Mouse (Mus musculus): ENCODE measurements around the gene Frmd4b. TPM values are rescaled to one million over a fixed set of nuclear protein-coding genes. Genes with fewer than 3 reads are reported as not detected.

Gene Frmd4b
- polyA plus RNA-seq, 1 experiment from 2014 or later, result 38.2 TPM

DNA sequence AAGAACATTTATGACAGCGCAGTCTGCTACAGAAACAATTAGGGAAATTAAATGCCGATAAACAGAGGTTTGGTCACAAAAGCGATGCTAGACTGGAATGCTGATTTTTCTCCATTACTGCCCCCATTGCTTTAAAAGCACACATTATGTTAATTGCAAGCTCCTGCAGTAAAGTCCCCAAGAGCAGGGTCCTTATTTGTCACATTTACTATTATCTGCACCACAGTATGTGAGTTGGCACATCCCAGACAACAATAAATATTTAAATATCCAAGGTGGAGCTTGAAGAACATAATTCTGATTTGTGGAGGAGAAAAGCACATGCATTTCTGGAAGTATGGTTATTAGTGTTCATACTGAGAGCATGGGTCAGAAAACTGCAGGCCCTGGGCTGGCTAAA is 64.8 kb downstream of the Frmd4b start:
- Histone ChIP-seq H3K36me3 (ENCODE audit: control insufficient read depth, insufficient read depth, low read length) (no peaks in the 10 kb centered on the region), H3K27ac (ENCODE audit: low read depth, low read length) (peak overlapping the region; percentile 58; the same call in 1 of the 2 replicates), H3K4me3 (ENCODE audit: low read depth, low read length) (no peak overlapping the region), H3K4me1 (ENCODE audit: control insufficient read depth, insufficient read depth, low read length) (peaks cover 46% of the 10 kb centered on the region), H3K27me3 (replicated peaks; ENCODE audit: control insufficient read depth, insufficient read depth, low read length) (no peaks in the 10 kb centered on the region), H3K4me2 (ENCODE audit: low read length) (no peak overlapping the region), H3K9ac (ENCODE audit: low read length) (no peak overlapping the region), H3K9me3 (replicated peaks; ENCODE audit: control insufficient read depth, low read length) (no peaks in the 10 kb centered on the region)
- peak; percentile 53 for DNase-seq (ENCODE audit: low spot score)
- 46% methylated on average over 3 of the region's 3 CpGs for WGBS
- ATAC-seq, result 0 out of 2 replicates have a peak, but pooled peaks have one; percentile 21

GRCm38 (mm10) chr6:97551884-97552283 is 65.5 kb downstream of the Frmd4b start:
- Histone ChIP-seq H3K9me3 (replicated peaks; ENCODE audit: control insufficient read depth, low read length) (no peaks in the 10 kb centered on the region), H3K27me3 (replicated peaks; ENCODE audit: control insufficient read depth, insufficient read depth, low read length) (no peaks in the 10 kb centered on the region), H3K4me3 (ENCODE audit: low read depth, low read length) (no peak overlapping the region), H3K4me2 (ENCODE audit: low read length) (peak overlapping the region; percentile 16; the same call in 1 of the 2 replicates), H3K27ac (ENCODE audit: low read depth, low read length) (peak overlapping the region; percentile 58; the same call in 1 of the 2 replicates), H3K9ac (ENCODE audit: low read length) (peak overlapping the region; percentile 33; the same call in 1 of the 2 replicates), H3K4me1 (ENCODE audit: control insufficient read depth, insufficient read depth, low read length) (peaks cover 42% of the 10 kb centered on the region), H3K36me3 (ENCODE audit: control insufficient read depth, insufficient read depth, low read length) (no peaks in the 10 kb centered on the region)
- DNase-seq (ENCODE audit: low spot score) (peak; percentile 56), ATAC-seq (no peak; the same call in 1 of the 2 replicates)
- WGBS, result 46% methylated on average over 8 of the region's 8 CpGs

DNA sequence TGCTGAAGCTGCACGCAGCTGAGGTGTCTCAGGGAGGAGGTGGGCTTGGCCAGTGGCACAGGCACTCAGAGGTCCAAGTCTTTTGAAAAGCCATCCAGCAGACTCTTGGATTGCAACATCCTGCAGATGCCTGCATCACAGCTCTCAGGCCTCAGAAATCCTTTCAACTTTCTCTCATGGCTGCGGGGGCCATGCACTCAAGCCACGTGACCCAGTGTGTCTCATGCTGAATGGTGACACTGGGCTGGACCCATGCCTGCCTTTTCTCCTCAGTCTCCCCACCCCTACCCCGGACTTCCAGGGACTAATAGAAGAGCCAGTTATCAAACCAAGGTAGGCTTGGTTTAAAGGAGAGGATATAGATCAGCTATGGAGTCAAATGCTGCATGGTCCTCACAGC is 66.2 kb downstream of the Frmd4b start:
- peaks cover 35% of the 10 kb centered on the region for H3K4me1 ChIP-seq (ENCODE audit: control insufficient read depth, insufficient read depth, low read length)
- no peaks in the 10 kb centered on the region for H3K36me3 ChIP-seq (ENCODE audit: control insufficient read depth, insufficient read depth, low read length)
- H3K4me2 ChIP-seq (ENCODE audit: low read length), result no peak overlapping the region
- no peaks in the 10 kb centered on the region for H3K9me3 ChIP-seq (replicated peaks; ENCODE audit: control insufficient read depth, low read length)
- 90% methylated on average over 4 of the region's 4 CpGs for WGBS
- DNase-seq (ENCODE audit: low spot score), result no peak
- no peak overlapping the region for H3K4me3 ChIP-seq (ENCODE audit: low read depth, low read length)
- no peak overlapping the region for H3K9ac ChIP-seq (ENCODE audit: low read length)
- H3K27ac ChIP-seq (ENCODE audit: low read depth, low read length), result no peak overlapping the region
- no peaks in the 10 kb centered on the region for H3K27me3 ChIP-seq (replicated peaks; ENCODE audit: control insufficient read depth, insufficient read depth, low read length)
- ATAC-seq, result no peak

DNA sequence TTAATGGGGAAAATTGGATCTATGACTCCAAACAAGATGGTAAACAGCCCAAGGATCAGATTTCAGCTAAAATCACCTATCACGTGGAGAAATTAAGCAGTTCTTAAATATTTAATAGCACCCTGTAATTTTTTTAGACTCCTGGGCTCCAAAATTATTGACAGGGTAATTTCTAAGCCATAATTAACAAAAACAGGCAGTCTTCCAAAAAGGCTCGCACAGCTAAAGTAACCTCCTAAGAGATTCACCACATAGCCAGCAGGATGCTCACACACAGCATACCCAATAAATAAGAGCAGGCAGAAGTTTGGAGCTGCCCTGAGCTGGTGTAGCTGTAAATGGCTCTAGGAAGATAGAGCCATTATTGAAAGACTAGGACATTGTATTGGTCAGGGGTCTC is 76.9 kb downstream of the Frmd4b start:
- Histone ChIP-seq H3K9me3 (replicated peaks; ENCODE audit: control insufficient read depth, low read length) (no peaks in the 10 kb centered on the region), H3K4me3 (ENCODE audit: low read depth, low read length) (no peak overlapping the region), H3K9ac (ENCODE audit: low read length) (no peak overlapping the region), H3K36me3 (ENCODE audit: control insufficient read depth, insufficient read depth, low read length) (no peaks in the 10 kb centered on the region), H3K27me3 (replicated peaks; ENCODE audit: control insufficient read depth, insufficient read depth, low read length) (no peaks in the 10 kb centered on the region), H3K4me1 (ENCODE audit: control insufficient read depth, insufficient read depth, low read length) (peaks cover 9% of the 10 kb centered on the region), H3K4me2 (ENCODE audit: low read length) (no peak overlapping the region), H3K27ac (ENCODE audit: low read depth, low read length) (peak overlapping the region; percentile 10; the same call in 1 of the 2 replicates)
- WGBS, result 61% methylated on average over 2 of the region's 2 CpGs
- DNase-seq (ENCODE audit: low spot score) (peak; percentile 61), ATAC-seq (no peak)

DNA sequence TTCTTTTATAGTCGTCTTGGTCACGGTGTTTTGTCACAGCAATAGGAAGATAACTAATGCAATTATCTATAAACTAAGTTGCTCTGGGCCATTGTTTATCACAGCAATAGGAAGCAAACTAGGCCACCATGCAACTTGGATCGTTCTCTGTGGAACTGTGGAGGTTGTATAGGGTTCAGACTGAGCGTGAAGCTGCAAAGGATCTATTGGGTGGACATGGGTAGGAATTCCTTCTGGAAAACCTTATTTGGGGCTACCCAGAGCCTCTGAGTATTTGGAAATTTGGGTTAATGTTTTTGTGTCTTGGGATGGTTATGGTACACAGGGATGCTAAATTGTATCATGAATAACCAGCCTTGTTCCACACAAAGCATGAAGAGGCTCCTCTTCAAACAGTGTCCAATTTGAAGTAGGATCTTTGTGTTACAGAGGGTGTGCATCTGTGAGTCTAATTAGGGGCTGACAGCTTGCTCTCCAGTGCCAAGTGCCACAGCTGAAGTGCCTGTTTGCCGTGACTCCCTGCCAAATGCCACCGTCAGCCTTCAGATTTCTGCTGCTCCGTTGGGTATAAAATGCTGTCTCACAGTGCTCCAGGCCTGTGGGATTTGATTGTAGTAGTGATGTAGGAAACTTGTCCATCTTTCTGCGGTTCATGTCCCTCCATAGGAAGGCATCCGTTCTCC is 81.4 kb downstream of the Frmd4b start:
- peak; percentile 94 for ATAC-seq
- peak overlapping the region; percentile 91 for H3K27ac ChIP-seq (ENCODE audit: low read depth, low read length)
- 33% methylated on average over 9 of the region's 9 CpGs for WGBS

GRCm38 (mm10) chr6:97531043-97531442 is 86.3 kb downstream of the Frmd4b start:
- Histone ChIP-seq H3K4me3 (ENCODE audit: low read depth, low read length) (no peak overlapping the region), H3K27ac (ENCODE audit: low read depth, low read length) (no peak overlapping the region)

More for the DNA sequence above, 81.4 kb downstream of the Frmd4b start:
- H3K4me2 ChIP-seq (ENCODE audit: low read length), result no peak overlapping the region
- H3K4me1 ChIP-seq (ENCODE audit: control insufficient read depth, insufficient read depth, low read length), result peaks cover 10% of the 10 kb centered on the region
- peak; percentile 95 for DNase-seq (ENCODE audit: low spot score)
- no peaks in the 10 kb centered on the region for H3K9me3 ChIP-seq (replicated peaks; ENCODE audit: control insufficient read depth, low read length)
- no peaks in the 10 kb centered on the region for H3K36me3 ChIP-seq (ENCODE audit: control insufficient read depth, insufficient read depth, low read length)
- no peak overlapping the region for H3K4me3 ChIP-seq (ENCODE audit: low read depth, low read length)
- no peak overlapping the region for H3K9ac ChIP-seq (ENCODE audit: low read length)
- H3K27me3 ChIP-seq (replicated peaks; ENCODE audit: control insufficient read depth, insufficient read depth, low read length), result no peaks in the 10 kb centered on the region

GRCm38 (mm10) chr6:97528961-97529680 is 88.2 kb downstream of the Frmd4b start:
- ATAC-seq (peak; percentile 81), DNase-seq (ENCODE audit: low spot score) (peak; percentile 80)
- no peak overlapping the region for H3K4me3 ChIP-seq (ENCODE audit: low read depth, low read length)
- H3K27ac ChIP-seq (ENCODE audit: low read depth, low read length), result peak overlapping the region; percentile 46; the same call in 1 of the 2 replicates
- H3K4me1 ChIP-seq (ENCODE audit: control insufficient read depth, insufficient read depth, low read length), result peaks cover 17% of the 10 kb centered on the region
- H3K27me3 ChIP-seq (replicated peaks; ENCODE audit: control insufficient read depth, insufficient read depth, low read length), result no peaks in the 10 kb centered on the region
- WGBS, result 24% methylated on average over 15 of the region's 15 CpGs
- H3K36me3 ChIP-seq (ENCODE audit: control insufficient read depth, insufficient read depth, low read length), result no peaks in the 10 kb centered on the region
- H3K9ac ChIP-seq (ENCODE audit: low read length), result no peak overlapping the region
- H3K9me3 ChIP-seq (replicated peaks; ENCODE audit: control insufficient read depth, low read length), result no peaks in the 10 kb centered on the region
- H3K4me2 ChIP-seq (ENCODE audit: low read length), result peak overlapping the region; percentile 7; the same call in 1 of the 2 replicates

More at GRCm38 (mm10) chr6:97531043-97531442, 86.3 kb downstream of the Frmd4b start:
- Histone ChIP-seq H3K9me3 (replicated peaks; ENCODE audit: control insufficient read depth, low read length) (no peaks in the 10 kb centered on the region), H3K4me1 (ENCODE audit: control insufficient read depth, insufficient read depth, low read length) (peaks cover 23% of the 10 kb centered on the region), H3K36me3 (ENCODE audit: control insufficient read depth, insufficient read depth, low read length) (no peaks in the 10 kb centered on the region), H3K4me2 (ENCODE audit: low read length) (no peak overlapping the region), H3K9ac (ENCODE audit: low read length) (no peak overlapping the region), H3K27me3 (replicated peaks; ENCODE audit: control insufficient read depth, insufficient read depth, low read length) (no peaks in the 10 kb centered on the region)
- 77% methylated on average over 4 of the region's 4 CpGs for WGBS
- DNase-seq (ENCODE audit: low spot score) (no peak), ATAC-seq (no peak)

- WGBS, result 26% methylated on average over 8 of the region's 8 CpGs
- no peak overlapping the region for H3K9ac ChIP-seq (ENCODE audit: low read length)
- H3K9me3 ChIP-seq (replicated peaks; ENCODE audit: control insufficient read depth, low read length), result no peaks in the 10 kb centered on the region
- no peak overlapping the region for H3K4me3 ChIP-seq (ENCODE audit: low read depth, low read length)
- DNase-seq (ENCODE audit: low spot score) (peak; percentile 73), ATAC-seq (0 out of 2 replicates have a peak, but pooled peaks have one; percentile 35)
- H3K4me2 ChIP-seq (ENCODE audit: low read length), result no peak overlapping the region
- H3K4me1 ChIP-seq (ENCODE audit: control insufficient read depth, insufficient read depth, low read length), result peaks cover 30% of the 10 kb centered on the region
- no peaks in the 10 kb centered on the region for H3K36me3 ChIP-seq (ENCODE audit: control insufficient read depth, insufficient read depth, low read length)
- H3K27ac ChIP-seq (ENCODE audit: low read depth, low read length), result no peak overlapping the region
- no peaks in the 10 kb centered on the region for H3K27me3 ChIP-seq (replicated peaks; ENCODE audit: control insufficient read depth, insufficient read depth, low read length)
Observed at GRCm38 (mm10) chr6:97526092-97526491, 91.2 kb downstream of the Frmd4b start.
